Mouse (Mus musculus): ENCODE data around the gene Fam78b. TPM values are rescaled to one million over a fixed set of nuclear protein-coding genes. Genes with fewer than 3 reads are reported as not detected.

Gene Fam78b
- polyA plus RNA-seq, 1 experiment = 43.3 TPM

DNA sequence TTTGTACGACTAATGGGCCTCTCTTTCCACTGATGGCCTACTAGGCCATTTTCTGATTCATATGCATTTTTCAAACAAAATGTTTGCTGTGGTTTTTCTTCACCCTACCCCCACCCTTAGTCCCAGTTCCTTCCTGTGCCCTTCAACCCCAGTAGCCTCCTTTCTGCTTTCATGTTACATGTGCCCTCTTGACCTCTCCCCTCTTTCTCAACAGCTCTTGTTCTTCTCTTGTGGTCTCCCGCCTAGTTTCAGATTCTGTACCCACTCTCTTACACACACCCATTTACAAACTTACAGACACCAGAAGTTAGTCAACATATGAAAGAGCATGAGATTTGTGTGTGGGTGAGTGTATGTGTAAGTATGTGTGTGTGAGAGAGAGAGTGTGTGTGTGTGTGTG is 3.4 kb downstream of the Fam78b start:
- no peak for DNase-seq (ENCODE audit: low read depth)
- TF ChIP-seq POLR2A (IDR thresholded peaks at IDR 0.05; ENCODE audit: borderline replicate concordance, extremely low read depth, insufficient read depth, insufficient read length, poor library complexity, severe bottlenecking) = no peak
- TF ChIP-seq CTCF (IDR thresholded peaks at IDR 0.05; ENCODE audit: borderline replicate concordance, extremely low read depth, insufficient read depth, insufficient read length) = no peak

DNA sequence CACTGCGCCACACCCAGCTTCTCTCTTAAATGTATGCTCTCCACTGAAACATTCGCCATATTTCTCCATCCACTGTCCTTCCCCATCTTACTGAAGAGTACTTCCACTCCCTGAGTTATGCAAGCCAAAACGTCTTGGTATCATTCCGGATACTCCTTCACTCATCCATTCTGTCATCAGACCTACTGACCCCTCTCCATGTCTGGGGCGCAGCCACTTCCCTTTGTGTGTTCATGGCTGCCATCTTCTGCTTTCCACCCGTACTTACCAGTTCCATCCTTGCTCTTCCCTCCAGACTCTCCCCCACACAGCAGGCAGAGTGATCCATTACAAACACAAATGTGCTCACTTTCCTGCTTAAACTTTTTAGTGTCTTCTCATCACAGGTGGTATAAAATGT is 6.1 kb downstream of the Fam78b start:
- no peak for TF ChIP-seq POLR2A (IDR thresholded peaks at IDR 0.05; ENCODE audit: borderline replicate concordance, extremely low read depth, insufficient read depth, insufficient read length, poor library complexity, severe bottlenecking)
- TF ChIP-seq CTCF (IDR thresholded peaks at IDR 0.05; ENCODE audit: borderline replicate concordance, extremely low read depth, insufficient read depth, insufficient read length) = no peak
- DNase-seq (ENCODE audit: low read depth) = no peak

- DNase-seq (ENCODE audit: low read depth) = no peak
- TF ChIP-seq CTCF (IDR thresholded peaks at IDR 0.05; ENCODE audit: borderline replicate concordance, extremely low read depth, insufficient read depth, insufficient read length) = no peak
- no peak for TF ChIP-seq POLR2A (IDR thresholded peaks at IDR 0.05; ENCODE audit: borderline replicate concordance, extremely low read depth, insufficient read depth, insufficient read length, poor library complexity, severe bottlenecking)
Observed at GRCm38 (mm10) chr1:167010190-167010589, 9.0 kb downstream of the Fam78b start.

DNA sequence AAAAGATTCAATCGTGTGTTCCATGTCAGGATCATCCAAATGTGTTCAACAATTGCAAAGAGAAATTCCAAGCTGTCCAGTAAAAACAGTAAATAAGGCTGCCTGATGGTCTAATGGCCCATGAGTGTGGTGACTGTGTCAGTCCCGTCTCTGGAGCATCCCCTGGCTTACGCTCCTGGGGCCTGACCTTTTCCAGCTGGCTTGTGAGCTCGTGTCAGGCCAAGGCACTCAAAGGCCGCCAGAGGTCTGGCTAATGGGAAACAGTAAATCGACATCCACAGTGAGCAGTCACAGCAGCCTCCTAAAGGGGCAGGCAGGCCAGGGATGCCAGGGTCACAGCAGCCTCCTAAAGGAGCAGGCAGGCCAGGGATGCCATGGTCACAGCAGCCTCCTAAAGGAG is 10.1 kb downstream of the Fam78b start:
- no peak for DNase-seq (ENCODE audit: low read depth)
- TF ChIP-seq POLR2A (IDR thresholded peaks at IDR 0.05; ENCODE audit: borderline replicate concordance, extremely low read depth, insufficient read depth, insufficient read length, poor library complexity, severe bottlenecking) (no peak), CTCF (IDR thresholded peaks at IDR 0.05; ENCODE audit: borderline replicate concordance, extremely low read depth, insufficient read depth, insufficient read length) (no peak)

DNA sequence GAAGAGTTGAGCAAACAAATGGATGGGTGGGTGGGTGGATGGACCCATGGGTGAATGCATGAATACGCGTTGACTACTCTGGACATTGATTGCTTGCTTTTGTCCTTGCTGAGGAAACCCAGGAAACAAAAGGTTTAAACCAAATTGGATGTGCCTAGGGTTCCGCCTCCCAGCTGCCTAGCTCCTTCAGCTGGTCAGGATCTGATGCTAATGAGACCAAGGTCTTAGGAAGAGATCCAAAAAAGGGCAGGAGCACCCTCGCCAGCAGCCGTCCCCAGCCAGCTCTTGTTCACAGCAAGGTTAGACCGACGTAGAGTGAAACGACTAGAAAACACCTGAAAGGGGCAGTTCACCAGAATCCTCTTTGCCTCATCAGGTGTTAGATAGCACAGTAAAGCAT is 11.4 kb downstream of the Fam78b start:
- peak; percentile 53 for DNase-seq (ENCODE audit: low read depth)
- no peak for TF ChIP-seq POLR2A (IDR thresholded peaks at IDR 0.05; ENCODE audit: borderline replicate concordance, extremely low read depth, insufficient read depth, insufficient read length, poor library complexity, severe bottlenecking)
- TF ChIP-seq CTCF (IDR thresholded peaks at IDR 0.05; ENCODE audit: borderline replicate concordance, extremely low read depth, insufficient read depth, insufficient read length) = no peak

- peak; percentile 93 for DNase-seq (ENCODE audit: low read depth)
- no peak for TF ChIP-seq CTCF (IDR thresholded peaks at IDR 0.05; ENCODE audit: borderline replicate concordance, extremely low read depth, insufficient read depth, insufficient read length)
- no peak for TF ChIP-seq POLR2A (IDR thresholded peaks at IDR 0.05; ENCODE audit: borderline replicate concordance, extremely low read depth, insufficient read depth, insufficient read length, poor library complexity, severe bottlenecking)
Observed at GRCm38 (mm10) chr1:167013234-167013864, 12.1 kb downstream of the Fam78b start.

DNA sequence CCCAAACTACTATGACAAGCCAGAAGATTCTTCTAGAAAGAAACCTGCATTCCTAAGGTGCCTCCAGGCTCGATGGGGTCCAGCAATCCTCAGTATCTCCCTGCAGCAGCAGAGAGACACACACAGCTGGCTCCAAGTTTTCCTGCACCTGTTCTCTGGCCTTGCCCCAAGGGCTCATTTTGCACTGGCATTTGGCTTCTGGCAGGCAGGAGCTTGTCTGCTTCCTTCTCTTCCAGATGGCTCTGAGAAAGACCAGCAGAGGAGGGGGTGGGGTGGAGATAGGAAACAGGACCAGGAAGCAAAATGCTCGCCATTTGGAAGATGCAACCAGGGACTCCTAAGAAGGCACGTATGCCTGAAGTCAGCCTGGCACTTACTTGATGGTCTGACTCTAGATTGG is 15.1 kb downstream of the Fam78b start:
- DNase-seq (ENCODE audit: low read depth) = peak; percentile 60
- no peak for TF ChIP-seq POLR2A (IDR thresholded peaks at IDR 0.05; ENCODE audit: borderline replicate concordance, extremely low read depth, insufficient read depth, insufficient read length, poor library complexity, severe bottlenecking)
- no peak for TF ChIP-seq CTCF (IDR thresholded peaks at IDR 0.05; ENCODE audit: borderline replicate concordance, extremely low read depth, insufficient read depth, insufficient read length)

- TF ChIP-seq POLR2A (IDR thresholded peaks at IDR 0.05; ENCODE audit: borderline replicate concordance, extremely low read depth, insufficient read depth, insufficient read length, poor library complexity, severe bottlenecking) = no peak
- TF ChIP-seq CTCF (IDR thresholded peaks at IDR 0.05; ENCODE audit: borderline replicate concordance, extremely low read depth, insufficient read depth, insufficient read length) = no peak
- peak; percentile 71 for DNase-seq (ENCODE audit: low read depth)
Observed at GRCm38 (mm10) chr1:167022001-167022424, 20.8 kb downstream of the Fam78b start.

GRCm38 (mm10) chr1:167022541-167023121 is 21.4 kb downstream of the Fam78b start:
- TF ChIP-seq POLR2A (IDR thresholded peaks at IDR 0.05; ENCODE audit: borderline replicate concordance, extremely low read depth, insufficient read depth, insufficient read length, poor library complexity, severe bottlenecking) = no peak
- no peak for TF ChIP-seq CTCF (IDR thresholded peaks at IDR 0.05; ENCODE audit: borderline replicate concordance, extremely low read depth, insufficient read depth, insufficient read length)
- DNase-seq (ENCODE audit: low read depth) = peak; percentile 87

- DNase-seq (ENCODE audit: low read depth) = peak; percentile 70
- no peak for TF ChIP-seq CTCF (IDR thresholded peaks at IDR 0.05; ENCODE audit: borderline replicate concordance, extremely low read depth, insufficient read depth, insufficient read length)
- TF ChIP-seq POLR2A (IDR thresholded peaks at IDR 0.05; ENCODE audit: borderline replicate concordance, extremely low read depth, insufficient read depth, insufficient read length, poor library complexity, severe bottlenecking) = no peak
Observed at GRCm38 (mm10) chr1:167023794-167024193, 22.6 kb downstream of the Fam78b start.

DNA sequence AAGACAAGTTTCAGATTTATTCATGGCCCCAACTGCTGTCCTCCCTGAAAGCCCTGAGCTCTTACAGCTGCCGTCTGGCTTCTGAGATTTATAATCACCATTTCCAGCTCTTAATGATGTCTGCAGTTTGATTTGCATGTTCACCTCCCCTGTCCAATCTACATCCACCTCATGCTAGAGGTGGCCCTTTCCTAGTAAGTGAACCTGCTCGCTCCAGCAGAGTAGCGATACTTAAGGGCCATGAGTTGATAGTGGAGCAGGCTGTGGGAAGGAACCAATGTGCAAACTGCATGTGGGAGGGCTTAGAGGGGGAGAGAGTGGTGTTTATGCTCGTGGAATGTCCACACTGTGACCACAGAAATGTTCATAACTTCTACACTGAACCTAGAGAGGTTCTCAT is 23.7 kb downstream of the Fam78b start:
- DNase-seq (ENCODE audit: low read depth) = no peak
- TF ChIP-seq POLR2A (IDR thresholded peaks at IDR 0.05; ENCODE audit: borderline replicate concordance, extremely low read depth, insufficient read depth, insufficient read length, poor library complexity, severe bottlenecking) (no peak), CTCF (IDR thresholded peaks at IDR 0.05; ENCODE audit: borderline replicate concordance, extremely low read depth, insufficient read depth, insufficient read length) (no peak)

DNA sequence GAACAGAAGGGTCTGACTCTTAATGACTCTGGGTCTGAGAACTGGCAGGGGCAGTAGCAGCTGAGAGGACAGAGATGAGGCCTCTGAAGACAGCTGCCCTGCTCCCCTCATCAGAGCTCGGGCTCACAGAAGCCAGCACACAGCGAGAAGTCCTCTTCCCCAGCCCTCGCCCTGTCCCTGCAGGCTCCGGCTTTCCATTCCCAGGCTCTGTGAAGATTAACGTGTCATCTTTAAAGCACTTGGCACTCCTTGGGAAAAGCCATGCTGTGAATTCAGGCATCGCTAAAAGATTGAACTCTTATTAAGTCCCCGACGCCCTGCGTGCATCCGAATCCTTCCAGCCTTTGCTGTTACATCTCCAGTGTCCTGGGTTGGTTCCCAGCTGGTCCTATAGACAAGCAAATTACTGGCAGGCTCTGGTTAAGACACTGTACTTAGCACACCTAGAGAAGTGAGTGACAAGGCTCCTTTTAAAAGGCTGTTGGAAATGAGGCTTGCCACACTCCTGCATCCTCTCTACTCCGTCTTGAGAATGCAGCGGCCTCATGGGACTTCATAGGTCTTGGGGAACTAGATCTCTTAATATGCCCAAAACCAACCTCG is 30.9 kb downstream of the Fam78b start:
- DNase-seq (ENCODE audit: low read depth) = peak; percentile 79
- TF ChIP-seq POLR2A (IDR thresholded peaks at IDR 0.05; ENCODE audit: borderline replicate concordance, extremely low read depth, insufficient read depth, insufficient read length, poor library complexity, severe bottlenecking) (no peak), CTCF (IDR thresholded peaks at IDR 0.05; ENCODE audit: borderline replicate concordance, extremely low read depth, insufficient read depth, insufficient read length) (no peak)
